Mouse (Mus musculus) kidney, postnatal 25 days (tissue): ENCODE results near the gene Prkag3.

ENCODE experiments used
- DNase-seq, 2 experiments: peaks; one replicate each; pipeline ENCODE4 v3.0.0; 2021; ENCODE audit warnings: mixed read lengths in 2 of 2

The Prkag3 gene

DNA sequence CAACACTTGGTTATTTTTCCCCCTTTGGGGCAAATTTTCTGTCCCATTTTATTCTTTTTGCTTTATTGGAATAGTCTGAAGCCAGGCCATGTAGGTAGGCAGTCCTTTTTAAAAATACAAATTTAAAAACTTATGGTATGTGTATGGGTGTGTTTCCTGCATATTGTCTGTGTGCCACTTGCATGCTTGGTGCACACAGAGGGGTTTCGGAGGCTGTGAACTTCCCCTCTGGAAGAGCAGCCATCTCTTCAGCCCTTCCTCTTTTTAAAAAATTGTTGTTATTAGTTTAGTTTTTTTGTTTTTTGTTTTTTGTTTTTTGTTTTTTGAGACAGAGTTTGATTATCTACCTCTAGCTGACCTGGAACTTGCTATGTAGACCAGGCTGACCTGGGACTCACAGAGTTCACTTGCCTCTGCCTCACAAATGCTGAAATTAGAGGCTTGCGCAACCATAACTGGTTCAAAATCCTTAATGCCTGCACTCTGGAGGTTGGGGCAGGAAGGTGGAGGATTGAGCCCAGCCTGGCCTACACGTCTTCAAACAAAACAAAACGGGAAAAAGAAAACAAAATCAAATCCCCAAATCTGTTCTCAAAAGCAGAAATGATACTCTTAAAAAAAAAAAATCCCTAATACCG is 36.4 kb downstream of the Prkag3 start:
- peak in 1 of 2 experiments; percentile 19 for DNase-seq

DNA sequence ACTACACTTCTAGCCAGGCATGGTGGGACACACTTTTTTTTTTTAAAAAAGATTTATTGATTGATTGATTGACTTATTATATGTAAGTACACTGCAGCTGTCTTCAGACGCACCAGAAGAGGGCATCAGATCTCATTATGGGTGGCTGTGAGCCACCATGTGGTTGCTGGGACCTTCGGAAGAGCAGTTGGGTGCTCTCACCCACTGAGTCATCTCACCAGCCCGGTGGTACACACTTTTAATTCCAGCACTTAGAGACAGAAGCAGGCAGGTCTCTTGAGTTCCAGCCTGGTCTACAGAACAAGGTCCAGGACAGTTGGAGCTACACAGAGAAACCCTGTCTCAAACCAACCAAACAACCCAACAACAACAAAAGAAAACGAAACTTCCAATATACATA is 37.0 kb downstream of the Prkag3 start:
- DNase-seq = peak in 1 of 2 experiments; percentile 22

DNA sequence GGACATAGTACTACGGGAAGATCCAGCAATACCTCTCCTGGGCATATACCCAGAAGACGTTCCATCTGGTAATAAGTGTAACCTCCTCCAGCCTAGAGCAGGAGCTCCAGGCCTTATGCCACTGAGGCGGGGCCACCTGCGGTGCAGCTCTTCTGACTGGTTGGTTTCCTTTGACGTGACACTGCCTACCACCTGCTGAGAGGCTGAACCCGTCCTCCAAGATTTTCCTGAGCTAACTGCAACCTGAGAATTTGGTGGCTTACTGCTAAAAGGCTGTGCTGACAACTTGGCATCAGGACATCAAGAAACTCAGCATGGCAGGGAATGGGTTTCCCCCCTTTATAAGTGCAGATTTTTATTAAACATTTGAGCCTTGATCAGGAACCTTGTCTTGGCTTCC is 39.5 kb downstream of the Prkag3 start:
- DNase-seq = peak in 1 of 2 experiments; percentile 11

- no peak for DNase-seq
Observed at GRCm38 (mm10) chr1:74705016-74705415, 44.0 kb downstream of the Prkag3 start.

GRCm38 (mm10) chr1:74704156-74704555 is 44.9 kb downstream of the Prkag3 start:
- no peak for DNase-seq

DNA sequence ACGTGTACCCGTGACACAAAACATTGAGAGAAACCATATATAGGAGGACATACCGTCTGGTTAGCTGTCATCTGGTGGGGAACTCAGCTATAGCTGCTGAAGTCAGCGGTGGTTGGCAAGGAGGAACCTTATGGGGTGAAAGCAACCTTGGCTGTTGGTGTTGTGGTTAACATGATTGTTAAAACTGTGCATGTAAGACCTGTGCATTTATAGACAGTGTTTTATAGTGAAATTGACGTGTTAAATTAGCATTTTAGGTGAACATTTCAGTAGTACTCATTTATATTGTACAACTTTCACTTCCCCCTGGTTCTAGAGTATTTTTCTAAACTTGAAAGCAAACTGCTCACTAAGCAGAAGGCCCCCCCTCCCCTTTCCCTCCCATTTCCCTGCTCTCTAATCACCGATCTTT is 46.9 kb downstream of the Prkag3 start:
- no peak for DNase-seq

DNA sequence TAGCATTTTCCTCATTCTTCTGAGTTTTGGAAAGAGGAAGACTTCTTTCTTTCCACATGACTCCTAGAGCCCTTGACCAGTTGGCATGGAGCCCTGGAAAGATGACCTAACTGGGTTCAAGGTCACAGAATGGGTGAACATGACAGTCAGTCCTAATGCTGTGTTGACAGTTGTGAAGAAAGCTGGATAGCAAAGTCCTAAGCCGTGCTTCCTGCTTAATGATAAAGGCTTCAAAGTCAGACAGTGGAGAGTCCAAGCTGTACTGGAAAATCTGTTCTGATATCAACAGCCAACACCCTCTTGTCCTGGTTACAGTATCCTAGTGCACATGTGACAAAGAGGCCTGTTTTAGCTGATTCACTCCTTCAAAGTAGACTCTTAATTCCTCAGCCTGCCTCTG is 50.2 kb downstream of the Prkag3 start:
- DNase-seq = peak; percentile 47 to 51

- DNase-seq = no peak
Observed at GRCm38 (mm10) chr1:74698353-74698752, 50.7 kb downstream of the Prkag3 start.

DNA sequence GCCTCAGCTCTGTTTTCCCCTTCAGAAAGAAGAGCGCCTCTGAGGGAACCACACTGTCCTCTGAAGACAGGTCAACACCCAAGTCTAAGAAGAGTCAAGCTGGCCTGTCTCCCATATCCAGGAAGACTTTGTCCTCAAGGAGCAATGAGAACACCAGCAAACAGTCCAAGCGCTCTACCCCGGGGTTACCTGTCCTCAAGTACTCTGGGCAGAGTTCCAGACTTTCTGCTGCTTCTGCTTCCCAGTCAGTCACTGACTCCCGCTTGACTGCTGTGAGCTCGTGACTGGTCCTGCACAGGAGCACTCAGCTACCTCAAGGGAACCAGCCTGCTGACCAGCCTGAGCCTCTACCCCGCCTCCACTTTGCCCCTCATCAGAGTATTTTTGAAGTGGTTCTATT is 51.6 kb downstream of the Prkag3 start:
- peak; percentile 78 to 90 for DNase-seq

GRCm38 (mm10) chr1:74695836-74696235 is 53.2 kb downstream of the Prkag3 start:
- DNase-seq = no peak

GRCm38 (mm10) chr1:74693891-74694583 is 55.0 kb downstream of the Prkag3 start:
- no peak for DNase-seq
